Mouse (Mus musculus) left cerebral cortex, adult 2 months (tissue): ENCODE measurements at regions not wholly inside any gene's neighbourhood (a gene's known extent, or its start where the extent isn't known, plus 50 kb on each side); places are given as distances from the start of the nearest gene placed in this dataset.

Experiments
- DNase-seq, 2 experiments: peaks; one replicate each; pipeline ENCODE4 v3.0.0; 2021 to 2022; ENCODE audit warnings: low spot score in 2 of 2, mixed read lengths in 1 of 2; ENCODE audit errors: extremely low spot score in 1 of 2
- H3K27ac ChIP-seq: fragments of 200-600 bp; 2 replicates; pipeline ENCODE4 v1.8.1; 2022
- H3K4me3 ChIP-seq: fragments of 200-600 bp; 2 replicates; pipeline ENCODE4 v1.8.1; 2022
- CTCF ChIP-seq: fragments of 200-600 bp; IDR thresholded peaks from 2 replicates; pipeline ENCODE4 v1.8.1; 2022; ENCODE audit warnings: antibody characterized with exemption, mild to moderate bottlenecking, moderate library complexity
- intact Hi-C: fragments of 180-260 bp; cut with DNase I; formaldehyde crosslinking; loops from one replicate; pipeline ENCODE4 v1.15.1; 2025

- TF ChIP-seq CTCF: no peak
- H3K27ac ChIP-seq: no peak overlapping the region
- no peak for DNase-seq
- intact Hi-C loops: loop anchor here (5.0 kb wide), 1 partner anchor 93 kb away; no protein-coding TSS in a partner anchor
- H3K4me3 ChIP-seq: no peak overlapping the region
Measured at GRCm38 (mm10) chr15:36399355-36400012, 608.1 kb downstream of the Zfp706 start.

- intact Hi-C loops: loop anchor here (5.0 kb wide), 1 partner anchor 94 kb away; no protein-coding TSS in a partner anchor
Measured at GRCm38 (mm10) chr15:36398099-36398982, 609.2 kb downstream of the Zfp706 start.

GRCm38 (mm10) chr15:36396791-36397190 lies 610.8 kb downstream of the Zfp706 start:
- intact Hi-C loops: loop anchor here (1.0 to 5.0 kb wide), 2 partner anchors 21 to 96 kb away; no protein-coding TSS in a partner anchor
- TF ChIP-seq CTCF: no peak
- Histone ChIP-seq H3K4me3 (no peak overlapping the region), H3K27ac (no peak overlapping the region)
- DNase-seq: no peak

More at GRCm38 (mm10) chr15:36398099-36398982, 609.2 kb downstream of the Zfp706 start:
- no peak for TF ChIP-seq CTCF
- no peak for DNase-seq
- Histone ChIP-seq H3K4me3 (no peak overlapping the region), H3K27ac (peak overlapping the region; percentile 40; the same call in 1 of the 2 replicates)

GRCm38 (mm10) chr15:36396245-36396644 lies 611.3 kb downstream of the Zfp706 start:
- H3K4me3 ChIP-seq: no peak overlapping the region
- TF ChIP-seq CTCF: no peak
- DNase-seq: no peak
- intact Hi-C loops: loop anchor here (1.0 to 5.0 kb wide), 2 partner anchors 21 to 96 kb away; no protein-coding TSS in a partner anchor
- H3K27ac ChIP-seq: no peak overlapping the region

- no peak overlapping the region for H3K4me3 ChIP-seq
- intact Hi-C loops: loop anchor here (1.0 to 5.0 kb wide), 2 partner anchors 20 to 97 kb away; no protein-coding TSS in a partner anchor
- TF ChIP-seq CTCF: no peak
- DNase-seq: no peak
- H3K27ac ChIP-seq: no peak overlapping the region
Measured at GRCm38 (mm10) chr15:36395672-36396050, 611.9 kb downstream of the Zfp706 start.

GRCm38 (mm10) chr15:36394914-36395671 lies 612.5 kb downstream of the Zfp706 start:
- DNase-seq: no peak
- Histone ChIP-seq H3K27ac (no peak overlapping the region), H3K4me3 (no peak overlapping the region)
- intact Hi-C loops: loop anchor here (5.0 kb wide), 1 partner anchor 97 kb away; no protein-coding TSS in a partner anchor
- no peak for TF ChIP-seq CTCF

- H3K27ac ChIP-seq: no peak overlapping the region
- intact Hi-C loops: no loop called here
- no peak overlapping the region for H3K4me3 ChIP-seq
- no peak for TF ChIP-seq CTCF
- no peak for DNase-seq
Measured at GRCm38 (mm10) chr15:36389775-36390174, 617.8 kb downstream of the Zfp706 start.

GRCm38 (mm10) chr15:36381228-36381671 lies 626.3 kb downstream of the Zfp706 start:
- H3K4me3 ChIP-seq: no peak overlapping the region
- TF ChIP-seq CTCF: no peak
- no peak overlapping the region for H3K27ac ChIP-seq
- no peak for DNase-seq
- intact Hi-C loops: no loop called here

GRCm38 (mm10) chr15:36380461-36381227 lies 626.9 kb downstream of the Zfp706 start:
- no peak for DNase-seq
- Histone ChIP-seq H3K4me3 (no peak overlapping the region), H3K27ac (no peak overlapping the region)
- intact Hi-C loops: no loop called here
- TF ChIP-seq CTCF: no peak

GRCm38 (mm10) chr15:36378640-36379039 lies 628.9 kb downstream of the Zfp706 start:
- intact Hi-C loops: loop anchor here (5.0 kb wide), 1 partner anchor 114 kb away; no protein-coding TSS in a partner anchor
- Histone ChIP-seq H3K4me3 (no peak overlapping the region), H3K27ac (no peak overlapping the region)
- no peak for TF ChIP-seq CTCF
- DNase-seq: no peak

- Histone ChIP-seq H3K27ac (no peak overlapping the region), H3K4me3 (no peak overlapping the region)
- no peak for DNase-seq
- TF ChIP-seq CTCF: no peak
- intact Hi-C loops: loop anchor here (5.0 kb wide), 1 partner anchor 116 kb away; no protein-coding TSS in a partner anchor
Measured at GRCm38 (mm10) chr15:36376551-36376950, 631.0 kb downstream of the Zfp706 start.
